Mouse (Mus musculus) kidney, embryonic 15.5 days (tissue): ENCODE measurements around the gene Nabp2. TPM values are rescaled to one million over a fixed set of nuclear protein-coding genes. Genes with fewer than 3 reads are reported as not detected.

ENCODE experiments used
- ATAC-seq: fragments of 200-750 bp; cut with Nextera tagmentation; replicated peaks from 2 replicates; pipeline ENCODE4 v1.8.0; 2017; ENCODE audit warnings: moderate TSS enrichment; ENCODE audit not compliant: low FRiP score
- H3K27ac ChIP-seq: fragments of 300-500 bp; sonication (generic); 2 replicates; pipeline ENCODE4 v1.5.1; 2015; ENCODE audit warnings: mild to moderate bottlenecking, inconsistent platforms
- H3K27me3 ChIP-seq: fragments of 300-500 bp; sonication (generic); 2 replicates; pipeline ENCODE4 v1.6.1; 2015; ENCODE audit warnings: inconsistent platforms
- H3K36me3 ChIP-seq: fragments of 300-500 bp; sonication (generic); 2 replicates; pipeline ENCODE4 v1.6.1; 2015; ENCODE audit warnings: inconsistent platforms
- H3K4me1 ChIP-seq: fragments of 300-500 bp; sonication (generic); 2 replicates; pipeline ENCODE4 v1.6.1; 2015; ENCODE audit warnings: inconsistent platforms
- H3K4me2 ChIP-seq: fragments of 300-500 bp; sonication (generic); 2 replicates; pipeline ENCODE4 v1.6.1; 2015; ENCODE audit warnings: moderate library complexity, mild to moderate bottlenecking, inconsistent platforms
- H3K4me3 ChIP-seq: fragments of 300-500 bp; sonication (generic); replicated peaks from 2 replicates; pipeline ENCODE4 v1.5.1; 2015; ENCODE audit warnings: mild to moderate bottlenecking, inconsistent platforms
- H3K9ac ChIP-seq: fragments of 300-500 bp; sonication (generic); 2 replicates; pipeline ENCODE4 v1.6.1; 2015; ENCODE audit warnings: mild to moderate bottlenecking, inconsistent platforms
- H3K9me3 ChIP-seq: fragments of 300-500 bp; sonication (generic); replicated peaks from 2 replicates; pipeline ENCODE4 v1.6.1; 2016; ENCODE audit warnings: inconsistent platforms
- WGBS: fragments of 180-500 bp; shearing (Covaris S2); methylation state at CpG from one replicate; pipeline ENCODE4 v1.1.7; 2015; ENCODE audit warnings: mixed read lengths; 5-methylcytosine and 5-hydroxymethylcytosine counted together
- polyA plus RNA-seq: library from polyadenylated mRNA; unstranded; fragments of >200 nt; fragmentation: Nextera tagmentation; extraction: Ambion mirVana; gene quantifications from 2 replicates; pipeline ENCODE4 v1.2.1, GENCODE M21; 2015

Nabp2 gene
- polyA plus RNA-seq, 1 experiment from 2014 or later: 92.6 TPM

DNA sequence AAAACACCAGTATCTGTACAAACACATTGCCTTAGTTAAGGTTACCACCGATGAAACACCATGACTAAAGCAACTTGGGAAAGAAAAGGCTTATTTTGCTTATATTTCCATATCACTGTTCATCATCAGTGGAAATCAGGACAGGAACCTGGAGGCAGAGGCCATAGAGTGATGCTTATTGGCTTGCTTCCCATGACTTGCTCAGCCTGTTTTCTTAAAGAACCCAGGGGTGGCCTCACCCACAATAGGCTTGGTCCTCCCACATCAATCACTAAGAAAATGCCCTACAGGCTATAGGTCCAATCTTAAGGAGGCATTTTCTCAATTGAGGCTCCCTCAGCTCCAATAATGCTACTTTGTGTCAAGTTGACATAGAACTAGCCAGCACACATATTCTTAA is 31.4 kb upstream of the Nabp2 start:
- Histone ChIP-seq H3K4me2 (no peak overlapping the region), H3K9ac (no peak overlapping the region), H3K9me3 (no peaks in the 10 kb centered on the region), H3K4me1 (peaks cover 36% of the 10 kb centered on the region), H3K27me3 (no peaks in the 10 kb centered on the region), H3K27ac (0 out of 2 replicates have a peak overlapping the region, but pooled peaks have one; percentile 9), H3K36me3 (peaks cover 46% of the 10 kb centered on the region), H3K4me3 (no peak overlapping the region)
- WGBS: 90% methylated on average over 1 of the region's 1 CpGs
- ATAC-seq: no peak

DNA sequence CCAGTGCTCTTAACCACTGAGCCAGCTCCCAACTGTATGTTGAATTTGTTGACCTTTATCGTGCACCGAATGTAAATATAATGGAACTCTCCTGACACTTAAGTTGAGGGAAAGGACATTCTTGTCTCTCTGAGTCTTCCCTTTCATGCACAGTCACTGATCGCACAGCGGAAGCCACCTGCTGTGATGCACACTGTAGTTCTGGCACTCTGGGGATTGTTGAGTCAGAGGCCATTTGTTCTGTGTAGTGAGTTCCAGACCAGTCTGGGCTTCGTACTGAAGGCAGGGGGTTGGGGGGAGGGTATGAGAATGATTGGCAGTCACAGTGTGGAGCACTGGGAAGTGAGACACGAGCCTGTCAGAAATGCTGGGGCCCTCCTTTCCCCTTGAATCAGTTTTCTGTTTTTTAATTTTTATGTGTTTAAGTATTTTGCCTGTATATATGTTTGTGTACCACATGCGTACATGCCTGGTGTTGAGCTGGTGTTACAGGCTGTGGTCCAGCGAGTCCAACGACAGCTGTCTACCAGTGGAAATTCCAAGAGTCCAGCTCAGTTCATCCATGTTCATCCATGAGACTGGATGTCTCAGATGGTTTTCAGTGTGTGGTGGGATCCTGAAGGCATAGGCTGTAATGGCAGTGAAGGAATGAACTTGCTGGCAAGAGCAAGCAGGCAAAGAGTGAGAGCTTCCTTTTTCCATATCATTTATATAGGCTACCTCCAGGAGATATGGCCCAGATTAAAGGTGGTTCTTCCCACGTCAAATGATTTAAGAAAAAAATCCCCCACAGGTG is 30.2 kb upstream of the Nabp2 start:
- H3K4me1 ChIP-seq: peaks cover 38% of the 10 kb centered on the region
- no peaks in the 10 kb centered on the region for H3K9me3 ChIP-seq
- 88% methylated on average over 10 of the region's 10 CpGs for WGBS
- H3K27me3 ChIP-seq: no peaks in the 10 kb centered on the region
- no peak overlapping the region for H3K9ac ChIP-seq
- H3K36me3 ChIP-seq: peaks cover 58% of the 10 kb centered on the region
- no peak overlapping the region for H3K27ac ChIP-seq
- H3K4me3 ChIP-seq: no peak overlapping the region
- no peak overlapping the region for H3K4me2 ChIP-seq
- ATAC-seq: no peak

DNA sequence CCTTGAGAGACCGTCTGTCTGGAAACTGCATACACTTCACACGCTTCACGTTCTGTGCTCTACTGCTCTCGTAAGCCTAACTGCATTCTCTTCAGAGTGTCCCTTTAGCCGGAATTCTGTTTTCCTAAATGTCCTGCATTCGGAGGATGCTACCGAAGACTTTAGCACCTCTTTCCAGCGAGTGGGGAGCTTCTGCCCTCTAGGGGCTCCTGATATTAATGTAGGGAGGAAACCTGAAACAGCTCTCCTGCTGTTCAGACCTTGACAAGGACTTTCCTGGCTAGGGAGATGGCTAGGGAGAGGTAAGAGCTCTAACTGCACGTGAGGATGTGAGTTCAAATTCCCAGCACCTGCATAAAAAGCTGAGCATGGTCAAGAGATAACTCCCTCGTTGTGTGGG is 29.1 kb upstream of the Nabp2 start:
- peaks cover 69% of the 10 kb centered on the region for H3K36me3 ChIP-seq
- peak overlapping the region; percentile 86 for H3K27ac ChIP-seq
- no peak overlapping the region for H3K9ac ChIP-seq
- peaks cover 49% of the 10 kb centered on the region for H3K4me1 ChIP-seq
- no peaks in the 10 kb centered on the region for H3K9me3 ChIP-seq
- no peak overlapping the region for H3K4me2 ChIP-seq
- H3K4me3 ChIP-seq: no peak overlapping the region
- ATAC-seq: no peak
- WGBS: 37% methylated on average over 10 of the region's 10 CpGs
- H3K27me3 ChIP-seq: no peaks in the 10 kb centered on the region

DNA sequence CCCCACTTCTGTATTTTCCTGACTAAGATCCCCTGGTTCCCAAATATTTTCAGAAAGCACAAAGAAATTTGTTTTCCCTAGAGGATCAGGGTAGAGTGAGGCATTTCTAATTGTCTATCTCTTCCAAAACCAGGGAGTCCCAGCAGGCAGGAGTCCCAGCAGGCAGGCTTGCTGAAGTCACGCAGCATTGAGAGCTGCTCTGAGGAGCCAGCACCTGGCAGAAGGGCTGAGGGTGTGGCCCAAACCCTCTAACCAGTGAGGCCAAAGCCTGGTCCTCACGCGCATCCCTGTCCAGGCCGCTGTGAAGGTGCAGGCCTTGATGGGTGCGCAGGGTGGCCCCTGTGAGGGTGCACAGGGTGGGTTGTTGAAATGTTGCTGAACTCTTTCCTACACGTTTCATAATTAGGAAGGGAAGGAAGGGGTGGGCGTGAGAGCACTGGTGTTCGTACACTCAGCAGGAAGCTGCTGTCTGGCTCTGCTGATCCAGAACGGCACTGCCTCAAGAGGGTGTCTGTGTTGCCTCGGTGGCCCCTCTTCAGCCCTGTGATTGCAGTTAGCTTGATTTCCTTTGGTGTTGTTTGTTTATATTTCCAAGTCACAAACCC is 27.5 kb upstream of the Nabp2 start:
- H3K4me1 ChIP-seq: peaks cover 51% of the 10 kb centered on the region

DNA sequence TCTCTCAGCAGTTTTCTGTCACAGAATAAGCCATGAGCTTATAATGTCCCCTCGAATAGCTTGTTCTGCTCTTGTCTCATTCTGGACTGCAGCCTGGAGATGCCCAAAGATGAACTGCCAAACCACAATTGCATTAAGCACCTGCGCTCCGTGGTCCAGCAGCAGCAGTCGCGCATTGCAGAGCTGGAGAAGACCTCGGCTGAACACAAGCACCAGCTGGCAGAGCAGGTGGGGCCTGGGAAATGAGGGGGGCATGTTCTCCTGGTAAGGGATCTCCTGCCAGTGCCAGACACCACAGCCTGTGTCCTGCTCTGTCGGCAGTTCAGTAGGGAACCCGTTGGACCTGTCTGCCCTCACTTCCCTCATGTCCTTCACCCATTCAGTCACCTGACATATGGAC is 25.1 kb upstream of the Nabp2 start:
- 75% methylated on average over 8 of the region's 8 CpGs for WGBS
- Histone ChIP-seq H3K27ac (peak overlapping the region; percentile 82; the same call in 1 of the 2 replicates), H3K9ac (no peak overlapping the region), H3K36me3 (peaks cover 85% of the 10 kb centered on the region), H3K4me3 (no peak overlapping the region), H3K4me2 (no peak overlapping the region), H3K9me3 (no peaks in the 10 kb centered on the region), H3K27me3 (no peaks in the 10 kb centered on the region), H3K4me1 (peaks cover 51% of the 10 kb centered on the region)
- ATAC-seq: no peak

More for the DNA sequence above, 27.5 kb upstream of the Nabp2 start:
- H3K4me3 ChIP-seq: no peak overlapping the region
- H3K27ac ChIP-seq: peak overlapping the region; percentile 86
- peak; percentile 57 for ATAC-seq
- H3K36me3 ChIP-seq: peaks cover 79% of the 10 kb centered on the region
- H3K9ac ChIP-seq: no peak overlapping the region
- 36% methylated on average over 10 of the region's 10 CpGs for WGBS
- 0 out of 2 replicates have a peak overlapping the region, but pooled peaks have one; percentile 17 for H3K4me2 ChIP-seq
- no peaks in the 10 kb centered on the region for H3K9me3 ChIP-seq
- no peaks in the 10 kb centered on the region for H3K27me3 ChIP-seq

DNA sequence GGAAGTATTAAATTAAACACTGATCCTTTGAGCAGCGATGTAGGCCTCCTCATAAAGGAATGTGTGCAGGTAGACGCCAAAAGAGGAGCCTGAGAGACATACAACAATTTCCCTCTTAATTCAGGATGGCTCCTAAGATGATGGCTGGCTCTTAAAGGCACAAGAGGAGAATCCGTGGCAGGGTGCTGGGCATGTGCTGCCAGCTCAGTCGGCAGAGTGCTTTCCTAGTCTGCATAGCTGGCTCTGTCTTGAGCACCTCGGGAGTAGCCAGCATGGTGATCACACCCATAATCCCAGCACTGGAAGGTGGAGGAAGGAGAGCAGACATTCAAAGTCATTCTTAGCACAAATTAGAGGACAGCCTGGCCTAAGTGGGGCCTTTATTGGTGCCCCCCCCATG is 24.6 kb upstream of the Nabp2 start:
- Histone ChIP-seq H3K4me3 (no peak overlapping the region), H3K27me3 (no peaks in the 10 kb centered on the region), H3K9ac (no peak overlapping the region), H3K4me2 (no peak overlapping the region), H3K9me3 (no peaks in the 10 kb centered on the region), H3K27ac (peak overlapping the region; percentile 82), H3K4me1 (peaks cover 51% of the 10 kb centered on the region), H3K36me3 (peaks cover 85% of the 10 kb centered on the region)
- 58% methylated on average over 5 of the region's 5 CpGs for WGBS
- ATAC-seq: no peak

DNA sequence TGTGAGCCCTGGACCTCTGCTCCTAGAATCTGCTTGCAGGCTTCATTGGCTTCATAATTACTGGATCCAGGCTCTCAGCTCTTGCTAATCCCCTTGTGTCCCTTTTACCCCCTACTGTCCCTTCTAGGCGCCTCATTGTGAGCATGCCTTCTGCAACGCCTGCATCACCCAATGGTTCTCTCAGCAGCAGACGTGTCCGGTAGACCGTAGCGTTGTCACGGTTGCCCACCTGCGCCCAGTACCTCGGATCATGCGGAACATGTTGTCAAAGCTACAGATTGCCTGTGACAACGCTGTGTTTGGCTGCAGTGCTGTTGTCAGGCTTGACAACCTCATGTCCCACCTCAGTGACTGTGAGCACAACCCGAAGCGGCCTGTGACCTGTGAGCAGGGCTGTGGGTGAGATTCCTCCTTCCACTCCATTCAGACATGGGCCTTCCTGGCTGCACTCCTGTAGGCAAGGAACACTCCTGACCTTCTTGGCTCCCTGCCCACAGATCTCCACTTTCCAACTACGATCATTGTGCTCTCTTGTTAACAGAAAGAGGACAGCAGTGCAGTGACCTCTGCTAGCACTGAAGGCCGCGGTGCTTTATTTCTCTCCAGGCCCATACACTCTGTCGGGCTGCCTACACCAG is 24.0 kb upstream of the Nabp2 start:
- Histone ChIP-seq H3K9ac (no peak overlapping the region), H3K36me3 (peaks cover 85% of the 10 kb centered on the region), H3K4me1 (peaks cover 51% of the 10 kb centered on the region), H3K9me3 (no peaks in the 10 kb centered on the region), H3K27ac (peak overlapping the region; percentile 82), H3K27me3 (no peaks in the 10 kb centered on the region), H3K4me2 (no peak overlapping the region), H3K4me3 (no peak overlapping the region)
- peak; percentile 85 for ATAC-seq
- 41% methylated on average over 17 of the region's 17 CpGs for WGBS

DNA sequence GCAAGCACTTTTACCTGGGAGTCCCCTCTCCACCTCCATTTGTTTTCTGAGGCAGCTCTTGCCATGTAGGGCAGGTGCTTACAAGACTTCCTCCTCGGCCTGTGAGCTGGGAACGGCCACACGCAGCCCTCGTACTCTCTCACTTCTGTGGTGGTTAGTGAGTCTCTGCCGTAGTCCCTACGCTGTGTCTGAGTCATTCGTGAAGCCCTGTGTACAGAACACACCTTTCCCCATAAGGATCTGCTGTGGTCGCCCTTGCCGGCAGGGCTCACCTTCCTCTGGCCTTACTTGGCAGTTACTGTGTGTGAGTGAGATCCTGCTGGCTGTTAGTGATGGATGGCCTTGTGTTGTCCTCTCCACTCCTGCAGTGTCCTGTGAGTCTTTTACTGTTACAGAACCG is 23.4 kb upstream of the Nabp2 start:
- Histone ChIP-seq H3K4me2 (no peak overlapping the region), H3K36me3 (peaks cover 86% of the 10 kb centered on the region), H3K27ac (peak overlapping the region; percentile 82), H3K9ac (no peak overlapping the region), H3K4me3 (no peak overlapping the region), H3K9me3 (no peaks in the 10 kb centered on the region), H3K4me1 (peaks cover 46% of the 10 kb centered on the region), H3K27me3 (no peaks in the 10 kb centered on the region)
- WGBS: 68% methylated on average over 10 of the region's 10 CpGs
- ATAC-seq: no peak

DNA sequence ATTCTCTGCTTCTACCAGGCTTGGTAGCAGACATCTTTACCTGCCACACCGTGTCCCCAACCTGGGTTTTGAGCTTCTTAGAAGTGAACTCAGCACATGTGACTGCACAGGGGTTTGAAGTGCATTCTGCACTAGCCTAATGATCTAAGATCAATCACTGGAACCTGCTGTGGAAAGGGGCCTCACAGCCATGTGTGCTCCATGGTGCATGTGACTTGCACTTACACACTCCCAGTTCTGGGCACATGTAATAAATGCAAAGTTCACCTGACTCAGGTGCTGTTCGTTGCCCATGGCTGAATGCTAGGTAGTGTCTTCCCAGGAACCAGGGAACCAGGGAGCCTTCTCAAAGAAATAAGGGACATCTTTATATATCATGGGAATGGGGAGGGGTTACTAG is 22.1 kb upstream of the Nabp2 start:
- H3K4me1 ChIP-seq: peaks cover 33% of the 10 kb centered on the region
- H3K9ac ChIP-seq: no peak overlapping the region
- H3K4me2 ChIP-seq: no peak overlapping the region
- H3K4me3 ChIP-seq: no peak overlapping the region
- ATAC-seq: no peak
- no peaks in the 10 kb centered on the region for H3K9me3 ChIP-seq
- 75% methylated on average over 2 of the region's 2 CpGs for WGBS
- H3K27ac ChIP-seq: 0 out of 2 replicates have a peak overlapping the region, but pooled peaks have one; percentile 41
- peaks cover 86% of the 10 kb centered on the region for H3K36me3 ChIP-seq
- no peaks in the 10 kb centered on the region for H3K27me3 ChIP-seq

DNA sequence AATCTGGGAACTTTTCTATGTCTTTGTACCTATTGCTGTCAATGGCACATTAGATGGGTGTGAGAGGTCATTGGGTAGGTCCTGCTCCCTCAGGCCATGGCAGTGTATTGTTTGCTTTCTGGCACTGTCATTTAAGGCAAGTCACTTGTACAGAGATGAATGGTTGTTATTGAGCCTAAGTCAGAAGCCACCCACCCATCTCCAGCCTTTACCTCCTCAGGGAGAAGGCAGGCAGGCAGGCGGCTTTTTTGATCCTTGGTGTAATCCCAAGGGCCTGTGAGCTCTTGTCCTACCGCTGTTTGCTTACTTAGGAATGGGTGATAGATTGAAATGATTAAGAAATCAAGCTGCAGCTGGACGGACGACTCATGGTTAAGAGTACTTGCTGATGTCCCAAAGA is 18.2 kb upstream of the Nabp2 start:
- H3K9me3 ChIP-seq: no peaks in the 10 kb centered on the region
- no peaks in the 10 kb centered on the region for H3K27me3 ChIP-seq
- 81% methylated on average over 4 of the region's 4 CpGs for WGBS
- no peak overlapping the region for H3K4me2 ChIP-seq
- no peak overlapping the region for H3K4me3 ChIP-seq
- peaks cover 12% of the 10 kb centered on the region for H3K4me1 ChIP-seq
- no peak overlapping the region for H3K27ac ChIP-seq
- peaks cover 76% of the 10 kb centered on the region for H3K36me3 ChIP-seq
- ATAC-seq: no peak
- no peak overlapping the region for H3K9ac ChIP-seq

DNA sequence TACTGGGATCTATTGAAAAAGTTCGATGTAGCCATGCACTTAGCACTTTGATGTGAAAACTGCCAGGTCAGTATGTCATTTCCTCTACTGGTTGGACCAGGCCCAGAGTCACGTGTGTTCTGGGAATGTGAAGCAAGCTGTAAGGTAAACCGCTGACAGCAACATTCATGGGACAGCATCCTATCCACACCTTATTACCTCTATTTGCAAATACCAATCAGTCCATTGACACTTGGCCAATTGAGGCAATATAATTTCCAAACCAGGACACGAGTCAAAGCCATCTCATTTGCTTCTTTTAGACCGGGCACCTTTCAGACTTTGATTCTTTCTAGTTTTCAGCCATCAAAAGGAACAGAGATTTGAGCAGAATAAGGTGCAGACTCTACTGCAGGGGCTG is 17.8 kb upstream of the Nabp2 start:
- H3K4me2 ChIP-seq: no peak overlapping the region
- H3K4me3 ChIP-seq: no peak overlapping the region
- 81% methylated on average over 5 of the region's 5 CpGs for WGBS
- H3K9me3 ChIP-seq: no peaks in the 10 kb centered on the region
- no peak for ATAC-seq
- H3K9ac ChIP-seq: no peak overlapping the region
- H3K36me3 ChIP-seq: peaks cover 73% of the 10 kb centered on the region
- H3K27ac ChIP-seq: no peak overlapping the region
- H3K4me1 ChIP-seq: peaks cover 12% of the 10 kb centered on the region; the same call in 1 of the 2 replicates
- no peaks in the 10 kb centered on the region for H3K27me3 ChIP-seq

DNA sequence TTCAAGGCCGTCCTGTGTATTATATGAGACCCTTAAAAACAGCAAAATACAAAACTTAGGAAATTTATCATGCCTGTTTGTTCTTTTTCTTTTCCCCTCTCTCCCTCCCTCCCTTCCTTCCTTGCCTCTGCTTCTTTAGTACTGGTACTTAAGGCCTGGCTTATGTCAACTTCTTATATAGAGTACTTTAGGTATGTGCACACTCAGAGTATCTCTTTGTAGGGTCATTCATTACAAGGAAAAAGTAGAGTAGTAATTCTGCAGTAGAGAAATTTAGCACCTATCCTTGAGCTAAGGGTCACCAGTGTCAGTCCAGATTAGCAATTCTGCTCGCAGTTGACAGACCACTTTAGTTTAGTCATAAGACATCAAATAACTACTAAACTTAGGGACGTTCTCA is 14.0 kb upstream of the Nabp2 start:
- H3K9ac ChIP-seq: no peak overlapping the region
- no peak for ATAC-seq
- no peaks in the 10 kb centered on the region for H3K27me3 ChIP-seq
- peaks cover 12% of the 10 kb centered on the region; the same call in 1 of the 2 replicates for H3K4me1 ChIP-seq
- H3K36me3 ChIP-seq: peaks cover 83% of the 10 kb centered on the region
- H3K27ac ChIP-seq: peak overlapping the region; percentile 77
- no peak overlapping the region for H3K4me2 ChIP-seq
- 71% methylated on average over 3 of the region's 3 CpGs for WGBS
- H3K9me3 ChIP-seq: no peaks in the 10 kb centered on the region
- no peak overlapping the region for H3K4me3 ChIP-seq
